ENCODE assay signal across 22 mouse cellular contexts in the genomic region with DNA sequence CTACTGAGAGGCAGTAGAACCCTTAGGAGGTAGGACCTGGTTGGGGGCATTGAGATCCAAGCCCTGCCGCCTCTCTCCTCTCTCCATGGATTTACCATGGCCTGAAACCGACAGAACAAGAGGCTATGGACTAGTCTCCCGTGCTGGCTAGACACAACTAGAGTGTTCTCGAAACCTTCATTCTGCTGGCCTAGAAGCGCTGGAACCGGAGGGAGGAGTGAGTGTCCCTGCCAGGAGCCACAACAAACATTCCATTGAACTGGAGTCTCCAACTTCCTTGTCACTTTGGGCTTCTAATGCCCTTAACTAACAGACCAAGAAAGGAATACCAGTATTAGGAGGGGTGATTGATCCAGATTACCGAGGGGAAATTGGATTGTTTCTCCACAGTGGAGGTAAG. TPM values are rescaled to one million over a fixed set of nuclear protein-coding genes. Genes with fewer than 3 reads are reported as not detected.
DNase-seq lines count a peak whose midpoint lies in the region; ATAC-seq and TF ChIP-seq lines count a peak whose summit lies in the region.
"Had no signal": no experiment of that assay in that cellular context is flagged by ENCODE, and none has a peak within 500 bp of the region (broad histone marks: within the 10 kb centered on the region; RNA-seq: fewer than 3 reads in every experiment).

No protein-coding gene starts in this region.

- H3K4me3 ChIP-seq in heart, adult 2 months, result no peak overlapping the region
- H3K4me3 ChIP-seq in heart, embryonic 12.5 days, result no peak overlapping the region
- no peak overlapping the region for H3K4me3 ChIP-seq in lung, adult 2 months (replicated peaks; ENCODE audit: extremely low read depth, low read depth, low read length)
- H3K4me3 ChIP-seq: embryonic facial prominence, embryonic 10.5 days; embryonic facial prominence, embryonic 12.5 days; forebrain, embryonic 13.5 days; forebrain, embryonic 15.5 days had no signal

- no peak overlapping the region for H3K4me2 ChIP-seq in heart, embryonic 12.5 days
- H3K4me2 ChIP-seq: embryonic facial prominence, embryonic 12.5 days; forebrain, embryonic 13.5 days; forebrain, embryonic 15.5 days had no signal

- no peak for TF ChIP-seq POLR2A in heart, adult 2 months (IDR thresholded peaks at IDR 0.05; ENCODE audit: insufficient read depth, low read depth, low read length)
- no peak for TF ChIP-seq POLR2A in lung, adult 2 months (IDR thresholded peaks at IDR 0.05; ENCODE audit: borderline replicate concordance, extremely low read depth, low read depth, low read length)

- H3K9me3 ChIP-seq in heart, embryonic 12.5 days (replicated peaks), result 0 out of 2 replicates have a peak, but pooled peaks cover 3% of the 10 kb centered on the region
- H3K9me3 ChIP-seq: embryonic facial prominence, embryonic 10.5 days; embryonic facial prominence, embryonic 12.5 days; forebrain, embryonic 13.5 days; forebrain, embryonic 15.5 days had no signal

- H3K4me1 ChIP-seq in heart, adult 2 months (ENCODE audit: control insufficient read depth, insufficient read depth, low read length), result peaks cover 22% of the 10 kb centered on the region
- H3K4me1 ChIP-seq in heart, embryonic 12.5 days (replicated peaks), result peaks cover 12% of the 10 kb centered on the region; the same call in 1 of the 2 replicates
- peaks cover 8% of the 10 kb centered on the region; the same call in 1 of the 2 replicates for H3K4me1 ChIP-seq in lung, adult 2 months (ENCODE audit: control insufficient read depth, insufficient read depth, low read length)
- H3K4me1 ChIP-seq: embryonic facial prominence, embryonic 12.5 days had no signal

- ATAC-seq in heart, embryonic 12.5 days (ENCODE audit: insufficient number of reproducible peaks, low FRiP score), result no peak
- ATAC-seq: activated CD4-positive, CD25-positive, alpha-beta regulatory T cell, adult 4 months; forebrain, embryonic 13.5 days; forebrain, embryonic 15.5 days; Patski had no signal

- peak; percentile 92 for DNase-seq in heart, adult 11 months
- no peak for DNase-seq in heart, postnatal 25 days (ENCODE audit: low spot score)
- DNase-seq in heart, adult 2 months, result peak in 1 of 2 experiments; percentile 39
- peak; percentile 18 for DNase-seq in lung, postnatal 10 days
- DNase-seq in lung, adult 2 months, result no peak
- DNase-seq in ovary, postnatal 14 days (ENCODE audit: low spot score), result no peak
- DNase-seq: adrenal gland, adult 8-10 months; adrenal gland, postnatal 14 days; adrenal gland, postnatal 36 days; cerebellum, adult 11-12 months; cerebellum, adult 2 months; cerebellum, adult 9-10 months; cerebellum, postnatal 10 days; cerebellum, postnatal 25 days had no signal

- TF ChIP-seq CTCF in heart, adult 2 months (IDR thresholded peaks at IDR 0.05), result no peak
- no peak for TF ChIP-seq CTCF in lung, adult 2 months (IDR thresholded peaks at IDR 0.05; ENCODE audit: insufficient read depth, low read length)

- H3K9ac ChIP-seq in heart, adult 2 months (ENCODE audit: low read depth, low read length), result no peak overlapping the region
- H3K9ac ChIP-seq in heart, embryonic 12.5 days, result no peak overlapping the region
- H3K9ac ChIP-seq: embryonic facial prominence, embryonic 12.5 days; forebrain, embryonic 13.5 days; forebrain, embryonic 15.5 days had no signal

- WGBS in heart, adult 2 months, result 45% methylated on average over 7 of the region's 7 CpGs
- 61% methylated on average over 7 of the region's 7 CpGs for WGBS in heart, embryonic 12.5 days
- 43% methylated on average over 7 of the region's 7 CpGs for WGBS in lung, adult 2 months

- H3K36me3 ChIP-seq in heart, adult 2 months (ENCODE audit: control insufficient read depth, insufficient read depth, low read length), result no peaks in the 10 kb centered on the region
- no peaks in the 10 kb centered on the region for H3K36me3 ChIP-seq in heart, embryonic 12.5 days
- H3K36me3 ChIP-seq: embryonic facial prominence, embryonic 10.5 days; embryonic facial prominence, embryonic 12.5 days; forebrain, embryonic 15.5 days had no signal

- H3K79me2 ChIP-seq in heart, adult 2 months (replicated peaks; ENCODE audit: control insufficient read depth, insufficient read depth, low read length), result no peaks in the 10 kb centered on the region

- H3K27me3 ChIP-seq in heart, adult 2 months (ENCODE audit: control insufficient read depth, insufficient read depth, low read length), result no peaks in the 10 kb centered on the region
- H3K27me3 ChIP-seq in heart, embryonic 12.5 days (replicated peaks), result no peaks in the 10 kb centered on the region; the same call in none of the 2 replicates
- H3K27me3 ChIP-seq: embryonic facial prominence, embryonic 12.5 days; forebrain, embryonic 13.5 days; forebrain, embryonic 15.5 days; Patski had no signal

- no peak for TF ChIP-seq EP300 in heart, adult 2 months (IDR thresholded peaks at IDR 0.05; ENCODE audit: insufficient read depth, low read depth, low read length)

- intact Hi-C loops in heart, postnatal 25 days (cut with DNase I), result loop anchor here (2.0 kb wide), 1 partner anchor 13 kb away; no protein-coding TSS in a partner anchor
- intact Hi-C loops in heart, adult 2 months (cut with DNase I), result no loop called here

- H3K27ac ChIP-seq in heart, adult 2 months, result peak overlapping the region; percentile 24; the same call in 1 of the 2 replicates
- H3K27ac ChIP-seq in heart, embryonic 12.5 days (ENCODE audit: poor library complexity, severe bottlenecking), result no peak overlapping the region
- H3K27ac ChIP-seq: embryonic facial prominence, embryonic 10.5 days; embryonic facial prominence, embryonic 12.5 days; forebrain, embryonic 13.5 days; forebrain, embryonic 15.5 days had no signal

RNA-seq across cellular contexts. Expression of gene Alpl, which starts 20.0 kb away (rescaled TPM):
- total RNA-seq in heart, postnatal 25 days (2021), result 10 to 100 TPM; 52.8 to 68.3 TPM
- 10 to 100 TPM; 55.6 to 64.8 TPM for total RNA-seq in heart, adult 2 months (2021)
- 33.2 and 47.8 TPM in 2 replicates for polyA plus RNA-seq in heart, adult 2 months (2012; rRNA removed)
- polyA plus RNA-seq in heart, embryonic 12.5 days (2016; fragmentation: Nextera tagmentation; extraction: Ambion mirVana), result 1.7 and 2.2 TPM in 2 replicates
- polyA plus RNA-seq in lung, adult 2 months (2012; rRNA removed), result 5.4 and 5.5 TPM in 2 replicates
- total RNA-seq: MEL had no signal

RNA-seq across cellular contexts. Expression of gene Ece1, which starts 45.8 kb away (rescaled TPM):
- 100 to 1,000 TPM in 1 of 2 experiments, 10 to 100 TPM in 1; 91.2 to 111 TPM for total RNA-seq in heart, postnatal 25 days (2021)
- 100 to 1,000 TPM; 102 to 120 TPM for total RNA-seq in heart, adult 2 months (2021)
- polyA plus RNA-seq in heart, adult 2 months (2012; rRNA removed), result 23.3 and 27.3 TPM in 2 replicates
- polyA plus RNA-seq in heart, embryonic 12.5 days (2016; fragmentation: Nextera tagmentation; extraction: Ambion mirVana), result 122 and 144 TPM in 2 replicates
- polyA plus RNA-seq in lung, adult 2 months (2012; rRNA removed), result 111 and 113 TPM in 2 replicates

Comparison
In these comparisons a context has a peak if more than half of its experiments do, and no peak if none do; other contexts are left out.
1. DNase-seq: peak in heart, adult 11 months (single experiment) and lung, postnatal 10 days (single experiment); none in heart, postnatal 25 days (single experiment), lung, adult 2 months (single experiment) and ovary, postnatal 14 days (single experiment).